Mouse (Mus musculus) heart, embryonic 11.5 days (tissue): ENCODE results near the gene Tlnrd1. TPM values are rescaled to one million over a fixed set of nuclear protein-coding genes. Genes with fewer than 3 reads are reported as not detected.

Experiments
- ATAC-seq: fragments of 200-750 bp; cut with Nextera tagmentation; replicated peaks from 2 replicates; pipeline ENCODE4 v1.8.0; 2017; ENCODE audit warnings: moderate library complexity; ENCODE audit not compliant: insufficient number of reproducible peaks, low FRiP score, low TSS enrichment
- H3K27ac ChIP-seq: fragments of 300-500 bp; sonication (generic); 2 replicates; pipeline ENCODE4 v1.5.1; 2014; ENCODE audit warnings: mild to moderate bottlenecking, low read depth, low read length
- H3K27me3 ChIP-seq: fragments of 300-500 bp; sonication (generic); 2 replicates; pipeline ENCODE4 v1.6.1; 2014; ENCODE audit warnings: mild to moderate bottlenecking, low read length, mixed read lengths; ENCODE audit not compliant: control insufficient read depth, insufficient read depth
- H3K36me3 ChIP-seq: fragments of 300-500 bp; sonication (generic); 2 replicates; pipeline ENCODE4 v1.6.1; 2014; ENCODE audit warnings: mild to moderate bottlenecking, low read length, moderate library complexity, mixed read lengths; ENCODE audit not compliant: control insufficient read depth, insufficient read depth
- H3K4me1 ChIP-seq: fragments of 300-500 bp; sonication (generic); 2 replicates; pipeline ENCODE4 v1.6.1; 2014; ENCODE audit warnings: low read length; ENCODE audit not compliant: control insufficient read depth, insufficient read depth
- H3K4me2 ChIP-seq: fragments of 300-500 bp; sonication (generic); 2 replicates; pipeline ENCODE4 v1.6.1; 2014; ENCODE audit warnings: mild to moderate bottlenecking, moderate library complexity
- H3K4me3 ChIP-seq: fragments of 300-500 bp; sonication (generic); 2 replicates; pipeline ENCODE4 v1.5.1; 2014; ENCODE audit warnings: low read depth, low read length
- H3K9ac ChIP-seq: fragments of 300-500 bp; sonication (generic); 2 replicates; pipeline ENCODE4 v1.6.1; 2014; ENCODE audit warnings: mild to moderate bottlenecking, low read depth, low read length, moderate library complexity
- H3K9me3 ChIP-seq: fragments of 300-500 bp; sonication (generic); replicated peaks from 2 replicates; pipeline ENCODE4 v1.6.1; 2016; ENCODE audit warnings: low read length; ENCODE audit not compliant: control insufficient read depth
- WGBS: fragments of 180-500 bp; shearing (Covaris S2); extraction: QIAGEN DNeasy Blood & Tissue Kit; methylation state at CpG from one replicate; pipeline ENCODE4 v1.1.7; 2014; ENCODE audit not compliant: insufficient replicate concordance; 5-methylcytosine and 5-hydroxymethylcytosine counted together
- polyA plus RNA-seq: library from polyadenylated mRNA; unstranded; fragments of >200 nt; fragmentation: Nextera tagmentation; extraction: Ambion mirVana; gene quantifications from 2 replicates; pipeline ENCODE4 v1.2.1, GENCODE M21; 2014

Tlnrd1 gene
- 13.9 and 14.9 TPM in 2 replicates for polyA plus RNA-seq

DNA sequence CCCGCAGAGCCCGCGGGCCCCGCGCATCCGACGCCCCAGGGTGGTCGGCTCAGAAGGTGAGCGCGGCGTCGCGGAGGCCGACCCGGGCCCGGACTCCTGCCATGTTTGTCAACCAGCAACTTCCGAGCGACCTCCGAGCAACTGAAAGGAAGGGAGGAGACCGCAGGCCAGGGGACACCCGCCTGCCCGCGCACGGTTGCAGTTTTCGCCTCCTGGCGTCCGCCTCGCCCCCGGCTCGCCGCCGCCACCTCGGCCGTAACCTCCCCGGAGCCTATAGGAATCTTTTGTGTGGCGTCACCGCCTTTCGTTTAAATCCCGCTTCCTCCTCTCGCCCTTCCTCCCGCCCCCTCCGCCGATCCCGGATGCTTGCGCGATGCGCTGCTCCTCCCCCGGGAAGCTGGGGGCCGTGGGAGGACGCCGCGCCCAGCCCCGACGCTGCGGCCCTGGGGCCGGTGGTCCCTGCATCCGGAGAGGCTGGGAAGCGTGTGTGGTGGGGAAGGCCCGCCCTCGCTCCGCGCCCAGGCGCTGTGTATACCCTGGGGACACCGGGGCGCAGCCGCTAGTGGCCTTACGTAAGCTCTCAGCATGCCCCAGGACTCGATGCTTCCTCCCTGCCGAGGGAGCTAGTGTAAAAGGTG, at the start of gene Tlnrd1, which contains the start of gene Mesd:
Gene Tlnrd1, minus strand, starts transcription at position 285 of the 638 bp plus-strand sequence.
Gene Mesd, plus strand, starts transcription at position 446 of the 638 bp plus-strand sequence.
- H3K27me3 ChIP-seq: no peaks in the 10 kb centered on the region
- peaks cover 24% of the 10 kb centered on the region for H3K4me1 ChIP-seq
- no peaks in the 10 kb centered on the region for H3K9me3 ChIP-seq
- WGBS: under 1% methylated on average over 62 of the region's 69 CpGs
- H3K27ac ChIP-seq: peak within 1 kb of the TSS; percentile 99
- H3K4me2 ChIP-seq: peak within 1 kb of the TSS; percentile 93
- H3K4me3 ChIP-seq: peak within 1 kb of the TSS; percentile 92
- peak within 1 kb of the TSS; percentile 97 for H3K9ac ChIP-seq
- ATAC-seq: peak; percentile 73
- H3K36me3 ChIP-seq: no peaks in the 10 kb centered on the region

GRCm38 (mm10) chr7:83921637-83922036, 37.5 kb upstream of the Tlnrd1 start:
- no peak for ATAC-seq

DNA sequence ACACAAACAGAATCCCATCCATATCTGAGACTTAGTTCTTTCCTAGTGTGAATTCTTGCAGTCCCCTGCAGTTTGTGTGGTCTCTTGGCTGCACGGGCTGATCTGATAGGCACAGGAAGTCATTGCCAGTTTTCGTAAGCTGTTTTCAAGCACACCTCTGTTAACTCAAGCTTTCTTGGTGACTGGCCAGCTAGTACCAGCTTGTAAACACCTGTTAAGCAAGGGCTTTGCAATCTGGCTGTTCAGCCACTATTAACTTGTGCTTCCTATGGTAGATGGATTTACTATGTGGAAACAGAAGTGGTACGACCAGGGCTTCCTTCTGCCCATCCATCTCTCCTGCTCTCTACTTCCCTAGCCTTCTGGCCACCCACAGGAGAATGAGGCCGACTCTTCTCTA, 36.1 kb upstream of the Tlnrd1 start:
- 69% methylated on average over 4 of the region's 4 CpGs for WGBS
- Histone ChIP-seq H3K9me3 (no peaks in the 10 kb centered on the region), H3K27me3 (no peaks in the 10 kb centered on the region), H3K4me1 (no peaks in the 10 kb centered on the region), H3K4me2 (no peak overlapping the region), H3K36me3 (no peaks in the 10 kb centered on the region), H3K27ac (no peak overlapping the region), H3K9ac (no peak overlapping the region), H3K4me3 (no peak overlapping the region)
- ATAC-seq: no peak

More at GRCm38 (mm10) chr7:83921637-83922036, 37.5 kb upstream of the Tlnrd1 start:
- H3K27me3 ChIP-seq: no peaks in the 10 kb centered on the region
- H3K9me3 ChIP-seq: no peaks in the 10 kb centered on the region
- H3K9ac ChIP-seq: no peak overlapping the region
- H3K4me1 ChIP-seq: no peaks in the 10 kb centered on the region
- no peaks in the 10 kb centered on the region for H3K36me3 ChIP-seq
- H3K4me3 ChIP-seq: no peak overlapping the region
- 43% methylated on average over 3 of the region's 3 CpGs for WGBS
- H3K27ac ChIP-seq: no peak overlapping the region
- no peak overlapping the region for H3K4me2 ChIP-seq

- Histone ChIP-seq H3K9me3 (no peaks in the 10 kb centered on the region), H3K9ac (no peak overlapping the region), H3K27me3 (no peaks in the 10 kb centered on the region), H3K36me3 (no peaks in the 10 kb centered on the region), H3K4me3 (no peak overlapping the region), H3K4me2 (no peak overlapping the region), H3K4me1 (no peaks in the 10 kb centered on the region), H3K27ac (no peak overlapping the region)
- ATAC-seq: no peak
- WGBS: 0% methylated on average over 3 of the region's 3 CpGs
These were observed 30.5 kb upstream of the Tlnrd1 start for GRCm38 (mm10) chr7:83914566-83914965.

- Histone ChIP-seq H3K27me3 (no peaks in the 10 kb centered on the region), H3K36me3 (no peaks in the 10 kb centered on the region), H3K27ac (no peak overlapping the region), H3K4me2 (no peak overlapping the region), H3K4me3 (no peak overlapping the region), H3K4me1 (no peaks in the 10 kb centered on the region), H3K9ac (no peak overlapping the region), H3K9me3 (no peaks in the 10 kb centered on the region)
- WGBS: 67% methylated on average over 9 of the region's 9 CpGs
- no peak for ATAC-seq
These were observed 29.9 kb upstream of the Tlnrd1 start for GRCm38 (mm10) chr7:83913995-83914394.

GRCm38 (mm10) chr7:83913405-83913932, 29.4 kb upstream of the Tlnrd1 start:
- Histone ChIP-seq H3K4me1 (no peaks in the 10 kb centered on the region), H3K9me3 (no peaks in the 10 kb centered on the region), H3K4me2 (no peak overlapping the region), H3K4me3 (no peak overlapping the region), H3K27ac (no peak overlapping the region), H3K9ac (no peak overlapping the region), H3K27me3 (no peaks in the 10 kb centered on the region), H3K36me3 (no peaks in the 10 kb centered on the region)
- no peak for ATAC-seq
- 84% methylated on average over 6 of the region's 6 CpGs for WGBS

- Histone ChIP-seq H3K36me3 (no peaks in the 10 kb centered on the region), H3K4me1 (no peaks in the 10 kb centered on the region), H3K27ac (no peak overlapping the region), H3K4me2 (no peak overlapping the region), H3K4me3 (no peak overlapping the region), H3K27me3 (no peaks in the 10 kb centered on the region), H3K9ac (no peak overlapping the region), H3K9me3 (no peaks in the 10 kb centered on the region)
- ATAC-seq: no peak
- WGBS: 62% methylated on average over 3 of the region's 3 CpGs
These were observed 27.8 kb upstream of the Tlnrd1 start for GRCm38 (mm10) chr7:83911909-83912308.

DNA sequence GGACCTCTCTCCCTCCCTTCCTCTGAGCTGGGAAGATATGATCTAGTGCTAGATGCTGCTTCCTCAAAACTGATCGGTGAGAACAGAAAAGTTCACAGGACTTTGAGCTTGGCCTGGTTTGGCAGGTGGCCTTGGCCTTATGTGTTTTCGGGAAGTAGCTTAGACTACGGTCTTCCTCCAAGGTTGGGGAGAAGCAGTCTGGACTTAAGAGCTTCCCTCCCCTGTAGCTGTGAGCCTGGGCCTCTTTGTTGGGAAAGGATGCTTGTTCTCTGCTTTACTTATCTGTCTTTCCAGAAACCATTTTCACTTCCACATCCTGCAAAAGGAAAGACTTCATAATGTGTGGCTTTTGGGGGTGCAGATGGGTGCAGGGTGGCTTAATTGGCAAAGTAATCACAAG, 20.7 kb upstream of the Tlnrd1 start:
- Histone ChIP-seq H3K4me1 (peaks cover 10% of the 10 kb centered on the region; the same call in 1 of the 2 replicates), H3K4me3 (no peak overlapping the region), H3K27ac (no peak overlapping the region), H3K9me3 (peaks cover 3% of the 10 kb centered on the region; the same call in 1 of the 2 replicates), H3K36me3 (no peaks in the 10 kb centered on the region; the same call in 1 of the 2 replicates), H3K9ac (no peak overlapping the region), H3K4me2 (no peak overlapping the region), H3K27me3 (no peaks in the 10 kb centered on the region)
- no peak for ATAC-seq
- 79% methylated on average over 3 of the region's 3 CpGs for WGBS
